Mouse (Mus musculus) myocyte (in vitro differentiated cells): Measurements from ENCODE around the gene Sult4a1.

Source experiments
- TCF12 ChIP-seq: IDR thresholded peaks from one replicate; pipeline ENCODE4 v1.6.1; 2011; ENCODE audit warnings: mild to moderate bottlenecking, control low read depth; ENCODE audit not compliant: poor library complexity, insufficient read depth, severe bottlenecking
- USF1 ChIP-seq: IDR thresholded peaks from one replicate; pipeline ENCODE4 v1.6.1; 2011; ENCODE audit warnings: low read depth, mild to moderate bottlenecking, control low read depth, moderate library complexity

- TF ChIP-seq USF1 (no peak), TCF12 (no peak)
These were observed 34.6 kb upstream of the Sult4a1 start for GRCm38 (mm10) chr15:84140109-84140508.
